Mouse (Mus musculus) midbrain, embryonic 16.5 days (tissue): ENCODE measurements around the gene Zfp933. TPM values are rescaled to one million over a fixed set of nuclear protein-coding genes. Genes with fewer than 3 reads are reported as not detected.

ENCODE experiments used
- ATAC-seq: fragments of 200-750 bp; cut with Nextera tagmentation; 2 replicates; pipeline ENCODE4 v1.8.0; 2017; ENCODE audit warnings: moderate TSS enrichment
- H3K27ac ChIP-seq: fragments of 300-500 bp; sonication (generic); 2 replicates; pipeline ENCODE4 v1.5.1; 2014; ENCODE audit warnings: mild to moderate bottlenecking, low read length, mixed read lengths
- H3K27me3 ChIP-seq: fragments of 300-500 bp; sonication (generic); 2 replicates; pipeline ENCODE4 v1.6.1; 2014; ENCODE audit warnings: low read depth, low read length, mixed read lengths; ENCODE audit not compliant: control insufficient read depth, insufficient read depth
- H3K36me3 ChIP-seq: fragments of 300-500 bp; sonication (generic); 2 replicates; pipeline ENCODE4 v1.6.1; 2014; ENCODE audit warnings: mild to moderate bottlenecking, low read length, moderate library complexity, mixed read lengths; ENCODE audit not compliant: control insufficient read depth, insufficient read depth
- H3K4me1 ChIP-seq: fragments of 300-500 bp; sonication (generic); 2 replicates; pipeline ENCODE4 v1.6.1; 2014; ENCODE audit warnings: mild to moderate bottlenecking, low read length, mixed read lengths; ENCODE audit not compliant: control insufficient read depth, insufficient read depth
- H3K4me2 ChIP-seq: fragments of 300-500 bp; sonication (generic); 2 replicates; pipeline ENCODE4 v1.6.1; 2014; ENCODE audit warnings: mild to moderate bottlenecking, low read length, mixed read lengths
- H3K4me3 ChIP-seq: fragments of 300-500 bp; sonication (generic); 2 replicates; pipeline ENCODE4 v1.5.1; 2014; ENCODE audit warnings: low read depth, mild to moderate bottlenecking, low read length, moderate library complexity, mixed read lengths
- H3K9ac ChIP-seq: fragments of 300-500 bp; sonication (generic); 2 replicates; pipeline ENCODE4 v1.6.1; 2014; ENCODE audit warnings: low read depth, low read length, mixed read lengths
- H3K9me3 ChIP-seq: fragments of 300-500 bp; sonication (generic); replicated peaks from 2 replicates; pipeline ENCODE4 v1.6.1; 2014; ENCODE audit warnings: mild to moderate bottlenecking, low read length, mixed read lengths; ENCODE audit not compliant: control insufficient read depth, poor library complexity, severe bottlenecking
- WGBS: fragments of 180-500 bp; shearing (Covaris S2); extraction: QIAGEN DNeasy Blood & Tissue Kit; methylation state at CpG from one replicate; pipeline ENCODE4 v1.1.7; 2014; 5-methylcytosine and 5-hydroxymethylcytosine counted together
- polyA plus RNA-seq: library from polyadenylated mRNA; unstranded; fragments of >200 nt; fragmentation: Nextera tagmentation; extraction: Ambion mirVana; gene quantifications from 2 replicates; pipeline ENCODE4 v1.2.1, GENCODE M21; 2015

Gene Zfp933
- polyA plus RNA-seq, 1 experiment from 2014 or later: 7.5 TPM

DNA sequence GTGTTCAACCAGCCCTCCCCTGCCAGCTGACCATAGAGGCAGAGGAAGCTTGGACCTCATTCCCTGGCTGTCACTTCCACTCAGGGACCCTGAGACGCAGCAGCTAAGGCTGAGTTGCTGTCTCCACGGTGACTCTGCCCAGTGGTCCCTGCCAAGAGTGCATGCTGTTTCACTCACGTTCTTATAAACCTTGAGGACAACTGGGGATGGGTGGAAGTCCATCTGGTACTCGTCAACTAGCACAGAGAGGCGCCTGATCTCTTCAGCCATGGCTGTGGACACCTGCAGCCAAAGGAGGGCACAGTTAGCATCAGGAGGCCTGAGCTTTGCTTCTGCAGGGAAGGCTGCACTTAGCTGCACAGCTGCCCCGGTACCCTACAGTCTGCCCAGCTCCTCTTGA, 34.9 kb upstream of the Zfp933 start:
- H3K36me3 ChIP-seq: peaks cover 77% of the 10 kb centered on the region
- H3K4me2 ChIP-seq: no peak overlapping the region
- WGBS: 87% methylated on average over 6 of the region's 6 CpGs
- H3K27ac ChIP-seq: no peak overlapping the region
- H3K4me3 ChIP-seq: no peak overlapping the region
- no peaks in the 10 kb centered on the region for H3K9me3 ChIP-seq
- no peaks in the 10 kb centered on the region for H3K27me3 ChIP-seq
- ATAC-seq: no peak
- H3K9ac ChIP-seq: no peak overlapping the region
- no peaks in the 10 kb centered on the region for H3K4me1 ChIP-seq

DNA sequence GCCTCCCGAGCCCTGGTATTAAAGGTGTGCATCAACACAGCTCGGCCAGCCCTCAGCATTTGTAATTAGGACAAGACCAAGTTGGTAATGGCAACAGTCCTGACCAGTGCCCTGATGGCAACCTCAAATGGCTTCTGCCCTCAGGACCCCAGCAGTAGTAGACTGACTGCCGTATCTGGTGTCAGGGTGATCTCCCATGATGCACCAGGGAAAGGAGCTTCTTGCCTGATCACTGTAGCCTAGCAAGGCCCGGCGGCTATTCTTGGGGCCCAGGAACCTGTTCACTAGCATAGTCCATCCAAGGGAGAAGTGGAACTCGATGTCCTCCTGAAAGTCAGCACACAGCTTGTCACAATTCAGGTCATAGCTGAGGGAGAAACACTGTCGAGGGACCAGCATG, 33.6 kb upstream of the Zfp933 start:
- H3K4me2 ChIP-seq: no peak overlapping the region
- ATAC-seq: no peak
- H3K36me3 ChIP-seq: peaks cover 70% of the 10 kb centered on the region
- no peaks in the 10 kb centered on the region for H3K27me3 ChIP-seq
- H3K4me1 ChIP-seq: no peaks in the 10 kb centered on the region
- H3K4me3 ChIP-seq: no peak overlapping the region
- no peaks in the 10 kb centered on the region for H3K9me3 ChIP-seq
- WGBS: 95% methylated on average over 7 of the region's 7 CpGs
- no peak overlapping the region for H3K27ac ChIP-seq
- no peak overlapping the region for H3K9ac ChIP-seq

DNA sequence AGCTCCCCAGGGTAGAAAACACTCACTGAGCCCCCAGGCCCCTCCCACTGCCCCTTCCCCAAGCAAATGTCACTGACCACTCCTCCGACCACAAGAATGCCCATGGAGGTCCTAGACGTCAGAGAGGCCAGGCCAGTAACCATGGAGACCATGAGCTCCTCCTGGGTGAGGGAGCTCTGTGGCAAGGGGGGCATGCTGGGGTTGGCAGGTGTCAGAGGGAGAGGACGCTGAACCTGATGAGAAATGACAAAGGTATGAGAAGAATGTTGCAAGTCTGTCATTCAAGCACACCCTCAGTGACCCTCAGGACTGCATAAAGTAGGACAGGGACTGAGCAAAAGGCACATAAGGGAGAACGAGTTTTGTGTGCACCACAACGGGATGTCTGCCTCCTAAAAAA, 31.7 kb upstream of the Zfp933 start:
- H3K4me2 ChIP-seq: no peak overlapping the region
- no peak overlapping the region for H3K27ac ChIP-seq
- no peaks in the 10 kb centered on the region for H3K9me3 ChIP-seq
- peaks cover 69% of the 10 kb centered on the region for H3K36me3 ChIP-seq
- H3K4me1 ChIP-seq: no peaks in the 10 kb centered on the region
- no peaks in the 10 kb centered on the region for H3K27me3 ChIP-seq
- no peak overlapping the region for H3K4me3 ChIP-seq
- no peak for ATAC-seq
- no peak overlapping the region for H3K9ac ChIP-seq
- WGBS: 61% methylated on average over 5 of the region's 5 CpGs

DNA sequence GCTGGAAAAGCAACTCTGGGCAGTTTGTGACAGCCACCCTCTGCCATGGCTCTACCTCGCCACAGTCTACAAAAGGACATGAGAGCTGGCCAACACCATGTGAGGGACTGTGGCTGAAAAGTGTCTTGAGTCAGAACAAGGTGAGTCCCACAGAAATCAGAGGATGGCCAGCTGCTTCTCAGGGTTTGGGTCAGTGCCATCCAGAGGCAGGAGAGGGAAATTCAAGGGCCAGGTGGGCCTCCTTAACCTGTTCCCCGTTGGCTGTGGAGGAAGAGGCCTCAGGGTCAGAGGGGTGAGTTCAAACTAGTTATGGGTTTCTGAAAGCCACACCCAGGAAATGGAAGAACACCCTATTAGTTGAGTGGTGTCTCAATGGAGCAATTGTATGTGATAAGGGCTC, 31.3 kb upstream of the Zfp933 start:
- Histone ChIP-seq H3K4me2 (no peak overlapping the region), H3K4me1 (no peaks in the 10 kb centered on the region), H3K4me3 (no peak overlapping the region), H3K36me3 (peaks cover 70% of the 10 kb centered on the region), H3K9me3 (no peaks in the 10 kb centered on the region), H3K27me3 (no peaks in the 10 kb centered on the region), H3K9ac (no peak overlapping the region), H3K27ac (no peak overlapping the region)
- 76% methylated on average over 2 of the region's 2 CpGs for WGBS
- ATAC-seq: no peak

DNA sequence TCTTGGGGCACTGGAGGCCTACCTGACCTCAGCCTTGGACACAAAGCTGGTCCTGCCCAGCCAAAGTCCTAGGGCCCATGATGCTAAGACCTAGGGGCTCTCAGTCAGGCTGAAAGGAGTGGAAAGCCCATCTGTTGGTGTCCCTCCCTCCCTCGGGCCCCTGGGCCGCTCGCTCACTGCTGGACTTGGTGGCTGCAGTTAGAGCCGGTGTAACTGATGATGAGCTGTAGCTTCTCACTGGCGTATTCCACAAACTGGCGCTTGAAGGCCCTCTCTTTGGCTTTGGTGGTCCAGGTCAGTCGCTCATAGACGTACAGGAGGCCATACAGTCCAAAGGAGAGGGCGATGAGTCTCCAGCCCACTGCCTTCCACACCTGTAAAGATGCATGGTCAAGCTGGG, 30.4 kb upstream of the Zfp933 start:
- Histone ChIP-seq H3K36me3 (peaks cover 72% of the 10 kb centered on the region), H3K4me3 (no peak overlapping the region), H3K9me3 (no peaks in the 10 kb centered on the region), H3K4me1 (no peaks in the 10 kb centered on the region), H3K9ac (no peak overlapping the region), H3K27me3 (no peaks in the 10 kb centered on the region), H3K4me2 (no peak overlapping the region), H3K27ac (no peak overlapping the region)
- WGBS: 95% methylated on average over 9 of the region's 9 CpGs
- ATAC-seq: no peak

DNA sequence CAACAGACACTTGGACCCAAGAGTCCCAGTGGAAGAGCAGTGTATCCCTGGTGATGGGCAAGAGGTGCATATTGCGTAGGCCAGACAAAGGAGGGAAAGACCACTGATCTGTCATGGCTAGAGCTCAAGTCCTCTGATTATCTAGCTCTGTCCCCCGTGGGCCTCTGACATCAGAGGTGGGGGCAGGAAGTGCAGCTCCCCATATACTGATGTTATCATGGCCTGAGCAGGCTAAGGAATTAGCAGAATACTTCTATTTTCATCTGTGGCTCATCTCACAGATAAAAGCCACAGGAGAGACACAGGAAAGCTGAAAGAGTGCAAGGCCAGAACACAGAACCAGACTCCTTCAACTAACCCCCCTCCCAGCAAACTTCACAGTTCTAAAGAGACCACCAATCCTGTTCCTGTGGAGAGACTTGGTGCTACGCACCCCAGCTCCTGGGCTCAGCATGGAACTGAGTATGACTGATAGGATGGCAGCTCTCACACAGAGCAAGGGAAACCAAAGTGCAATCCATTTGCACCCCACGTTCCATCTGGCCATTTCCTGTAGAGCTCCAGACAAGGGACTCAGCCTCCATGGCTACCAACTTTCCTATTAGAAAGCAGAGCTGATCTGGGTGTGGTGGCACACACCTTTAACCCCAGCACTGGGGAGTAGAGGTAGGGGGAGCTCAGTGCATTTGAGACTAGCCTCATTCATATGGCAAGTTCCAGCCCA, 27.8 kb upstream of the Zfp933 start:
- Histone ChIP-seq H3K4me1 (no peaks in the 10 kb centered on the region), H3K9ac (no peak overlapping the region), H3K4me3 (no peak overlapping the region), H3K4me2 (no peak overlapping the region), H3K9me3 (no peaks in the 10 kb centered on the region), H3K27me3 (no peaks in the 10 kb centered on the region), H3K27ac (no peak overlapping the region), H3K36me3 (peaks cover 56% of the 10 kb centered on the region)
- no peak for ATAC-seq
- 94% methylated on average over 4 of the region's 4 CpGs for WGBS

DNA sequence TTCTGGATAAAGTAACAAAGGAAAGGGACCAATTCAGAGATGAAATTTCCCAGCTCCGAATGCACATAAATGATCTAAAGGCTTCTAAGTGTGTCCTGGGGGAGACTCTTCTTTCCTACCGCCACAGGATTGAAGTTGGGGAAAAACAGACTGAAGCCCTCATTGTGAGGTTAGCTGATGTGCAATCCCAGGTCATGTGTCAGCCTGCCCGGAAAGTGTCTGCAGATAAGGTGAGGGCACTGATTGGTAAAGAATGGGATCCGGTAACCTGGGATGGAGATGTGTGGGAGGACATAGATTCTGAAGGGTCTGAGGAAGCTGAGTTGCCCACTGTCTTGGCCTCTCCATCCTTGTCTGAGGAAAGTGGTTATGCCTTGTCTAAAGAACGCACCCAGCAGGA, 21.1 kb upstream of the Zfp933 start:
- peak overlapping the region; percentile 30; the same call in 1 of the 2 replicates for H3K27ac ChIP-seq
- no peaks in the 10 kb centered on the region for H3K27me3 ChIP-seq
- peak overlapping the region; percentile 84 for H3K4me2 ChIP-seq
- peaks cover 22% of the 10 kb centered on the region for H3K4me1 ChIP-seq
- H3K9ac ChIP-seq: peak overlapping the region; percentile 52
- H3K36me3 ChIP-seq: peaks cover 21% of the 10 kb centered on the region
- no peaks in the 10 kb centered on the region for H3K9me3 ChIP-seq
- no peak for ATAC-seq
- peak overlapping the region; percentile 76 for H3K4me3 ChIP-seq
- WGBS: 21% methylated on average over 5 of the region's 5 CpGs

DNA sequence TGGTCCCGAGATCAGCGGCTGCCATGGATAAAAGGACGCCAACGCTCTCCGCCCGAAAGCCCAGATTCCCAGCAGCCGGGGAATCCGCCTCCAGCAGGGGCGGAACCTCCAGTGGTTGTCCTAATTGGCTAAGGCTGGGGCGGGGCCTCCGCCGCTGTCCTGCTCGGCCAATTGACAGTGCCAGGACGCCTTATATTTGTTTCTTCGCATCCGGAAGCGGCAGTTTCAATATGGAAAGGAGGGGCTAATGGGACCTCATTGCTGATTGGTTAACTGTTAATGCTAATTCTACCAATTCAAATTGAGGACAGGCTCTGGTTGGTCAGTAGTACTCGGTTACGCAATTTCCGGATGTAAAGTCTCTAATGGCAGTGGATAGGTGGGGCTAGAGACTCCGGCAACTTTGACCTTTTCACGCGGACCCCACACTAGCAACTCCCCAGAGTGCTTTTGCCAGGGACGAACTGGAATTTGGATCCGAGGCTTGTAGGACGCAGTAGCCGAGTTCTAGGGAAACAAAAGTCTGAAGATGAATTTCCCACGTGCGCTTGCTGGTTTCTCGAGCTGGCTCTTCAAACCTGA, 20.4 kb upstream of the Zfp933 start, which contains the start of the genes Miip and Fv1:
Gene Miip, minus strand, starts transcription at position 367 of the 582 bp plus-strand sequence.
Gene Fv1, plus strand, starts transcription at position 530 of the 582 bp plus-strand sequence.
- Histone ChIP-seq H3K4me1 (peaks cover 22% of the 10 kb centered on the region), H3K36me3 (peaks cover 15% of the 10 kb centered on the region), H3K9ac (peak within 1 kb of the TSS; percentile 83), H3K4me3 (peak within 1 kb of the TSS; percentile 76), H3K4me2 (peak within 1 kb of the TSS; percentile 84), H3K27ac (peak within 1 kb of the TSS; percentile 82), H3K27me3 (no peaks in the 10 kb centered on the region), H3K9me3 (no peaks in the 10 kb centered on the region)
- under 1% methylated on average over 30 of the region's 30 CpGs for WGBS
- peak; percentile 97 for ATAC-seq
